Mouse (Mus musculus) retina, embryonic 14.5 days (tissue): ENCODE data around the gene Dhx16.

Experiments
- DNase-seq: peaks from one replicate; pipeline ENCODE4 v3.0.0-alpha.2; 2015; ENCODE audit warnings: low spot score

Dhx16 gene

DNA sequence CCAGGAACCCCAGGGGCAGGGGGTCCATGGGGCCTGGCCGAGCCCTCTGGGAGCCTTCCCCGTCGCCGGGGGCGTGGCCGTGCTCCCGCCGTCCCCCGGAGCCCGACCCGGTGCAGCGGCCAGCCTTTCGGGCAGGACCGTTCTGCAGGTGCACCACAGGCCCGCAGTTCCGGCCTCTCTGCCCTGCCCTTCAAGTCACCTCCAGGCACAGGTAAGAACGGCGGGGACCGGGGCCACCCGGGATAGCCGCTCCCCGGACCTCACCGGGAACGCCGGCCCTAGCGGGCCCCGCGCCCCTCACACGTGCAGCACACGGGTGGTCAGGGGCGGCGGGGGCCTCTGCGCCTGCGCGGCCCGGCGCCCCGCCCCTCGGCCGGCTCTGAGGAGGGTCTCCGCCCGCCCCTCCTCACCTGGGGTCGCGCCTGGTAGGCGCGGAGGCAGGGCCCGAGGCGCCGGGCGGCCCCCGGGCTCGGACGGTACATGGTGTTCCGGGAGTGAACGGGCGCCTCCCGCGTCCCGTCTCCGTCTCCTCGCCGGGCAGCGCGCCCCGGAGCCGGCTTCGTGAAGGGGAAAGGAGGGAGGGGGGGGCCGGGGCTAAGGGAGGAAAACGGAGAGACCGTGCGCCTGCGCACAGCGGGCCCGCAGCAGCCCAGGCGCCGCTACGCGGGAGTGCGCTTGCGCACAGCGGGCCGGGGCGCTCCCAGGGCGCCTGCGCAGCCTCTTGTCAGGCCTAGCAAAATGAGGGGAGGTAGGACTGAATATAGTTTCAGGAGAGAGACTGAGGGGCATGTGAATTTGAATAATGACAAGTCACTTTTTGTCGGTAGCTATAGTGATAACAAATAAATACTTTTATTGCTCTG is 17.4 kb downstream of the Dhx16 start, which contains the start of gene 2310061I04Rik:
2310061I04Rik (minus strand) TSS at position 651 of the 863 bp plus-strand sequence.
- peak; percentile 96 for DNase-seq

DNA sequence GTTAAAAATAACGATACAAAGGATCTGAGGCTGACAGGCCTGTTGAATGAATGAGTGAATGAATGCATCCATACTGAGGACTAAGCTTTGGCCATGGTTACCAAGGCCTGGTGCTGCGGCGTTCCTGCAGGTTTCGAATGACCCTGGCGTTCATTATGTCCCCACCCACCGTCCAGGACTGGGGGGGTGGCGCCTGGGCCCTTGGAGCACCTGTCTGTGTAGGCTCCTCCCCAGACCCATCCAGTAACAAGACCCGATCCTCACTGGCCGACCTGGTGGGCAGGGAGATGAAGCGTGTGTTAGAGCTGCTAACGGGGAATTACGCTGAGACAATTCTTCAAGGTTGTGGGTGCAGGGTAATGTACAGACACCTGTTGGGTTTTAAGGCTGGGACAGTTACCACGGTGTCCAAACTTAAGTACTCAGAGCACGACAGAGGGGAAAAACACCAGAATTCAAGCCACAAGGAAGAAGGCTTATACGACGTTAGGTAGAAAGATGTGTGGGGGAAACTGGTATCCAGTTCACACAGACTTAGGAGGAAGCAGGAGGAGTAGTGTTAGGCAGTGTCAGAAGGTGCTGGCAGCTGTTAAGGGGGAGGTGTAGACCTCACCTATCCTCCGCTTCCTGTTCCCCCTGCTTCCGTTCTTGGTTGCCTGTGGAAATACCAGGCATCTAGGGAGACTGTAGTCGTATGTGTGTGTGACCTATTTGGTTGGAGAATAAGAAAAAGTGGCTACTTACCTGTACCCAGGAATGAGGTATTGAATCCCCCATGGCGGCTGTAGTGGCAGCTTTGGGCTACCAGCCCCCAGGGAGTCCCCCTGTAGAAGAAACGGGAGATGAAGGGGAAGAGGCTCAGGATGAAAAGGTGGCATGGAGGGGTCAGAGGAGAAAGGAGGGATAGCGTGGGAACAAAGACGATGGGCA is 18.3 kb downstream of the Dhx16 start:
- DNase-seq, result no peak

DNA sequence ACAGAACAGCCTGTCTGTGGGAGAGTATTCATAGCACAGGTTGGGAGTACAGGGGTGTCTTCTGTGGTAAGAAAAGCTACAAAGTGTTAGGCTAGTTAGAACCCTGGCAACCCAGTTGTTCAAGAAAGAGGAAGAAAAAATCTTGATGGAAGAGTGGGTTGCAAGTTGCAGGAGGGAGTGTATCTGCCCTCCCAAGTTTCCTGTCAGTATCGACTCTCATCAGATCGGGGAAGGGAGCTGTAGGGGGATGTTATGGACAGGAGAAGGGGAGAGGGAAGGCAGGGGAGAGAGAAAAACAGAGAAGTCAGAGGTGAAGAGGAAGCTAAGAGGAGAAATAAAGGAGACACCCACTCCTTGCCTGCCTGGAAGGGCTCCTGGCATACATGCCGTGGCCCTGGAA is 21.0 kb downstream of the Dhx16 start:
- DNase-seq, result no peak

DNA sequence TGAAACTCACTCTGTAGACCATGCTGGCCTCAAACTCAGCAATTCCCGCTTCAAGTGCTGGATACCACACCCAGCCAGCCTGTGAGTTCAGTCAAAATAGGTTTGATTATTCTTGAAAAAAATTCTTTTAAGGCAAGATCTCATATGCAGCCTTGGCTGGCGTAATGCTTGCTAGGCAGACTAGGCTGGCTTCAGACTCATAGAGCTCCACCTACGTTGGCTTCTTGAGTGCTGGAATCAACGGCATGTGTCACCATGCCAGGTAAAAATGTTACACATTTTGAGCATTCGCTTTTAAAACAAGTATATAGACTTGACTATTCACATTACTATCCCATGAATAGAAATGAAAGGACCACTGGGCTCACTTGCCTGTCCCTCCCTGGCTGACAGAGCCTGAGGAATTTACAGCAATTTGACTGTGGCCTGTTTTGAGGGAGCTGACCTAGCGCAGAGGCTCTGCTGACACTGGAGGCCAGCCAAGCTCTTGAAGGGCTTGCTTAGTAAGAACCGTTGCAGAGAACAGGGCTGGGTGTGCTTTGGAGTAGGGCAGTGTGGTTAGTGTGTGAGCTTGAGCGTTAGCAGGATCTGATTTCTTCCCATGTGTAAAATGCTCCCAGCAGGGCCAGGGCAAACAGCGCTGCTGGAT is 23.8 kb downstream of the Dhx16 start:
- no peak for DNase-seq

DNA sequence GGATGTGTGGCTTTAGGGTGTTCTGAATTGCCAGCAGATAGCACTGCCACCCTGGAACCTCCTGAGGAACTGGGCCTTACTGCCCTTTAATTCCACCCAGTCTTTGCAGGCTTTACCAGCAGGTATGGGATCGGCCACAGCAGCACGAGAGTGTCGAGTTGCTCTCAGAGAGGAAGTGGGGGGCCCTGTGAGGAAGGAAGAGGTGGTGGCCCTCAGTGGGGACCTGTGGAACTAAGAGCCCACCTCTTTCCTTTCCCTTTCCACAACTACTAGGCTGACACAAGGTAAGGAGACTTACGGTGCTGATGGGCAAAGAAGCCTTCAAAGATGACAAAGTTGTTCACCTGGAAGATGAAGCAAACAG is 24.4 kb downstream of the Dhx16 start:
- no peak for DNase-seq

DNA sequence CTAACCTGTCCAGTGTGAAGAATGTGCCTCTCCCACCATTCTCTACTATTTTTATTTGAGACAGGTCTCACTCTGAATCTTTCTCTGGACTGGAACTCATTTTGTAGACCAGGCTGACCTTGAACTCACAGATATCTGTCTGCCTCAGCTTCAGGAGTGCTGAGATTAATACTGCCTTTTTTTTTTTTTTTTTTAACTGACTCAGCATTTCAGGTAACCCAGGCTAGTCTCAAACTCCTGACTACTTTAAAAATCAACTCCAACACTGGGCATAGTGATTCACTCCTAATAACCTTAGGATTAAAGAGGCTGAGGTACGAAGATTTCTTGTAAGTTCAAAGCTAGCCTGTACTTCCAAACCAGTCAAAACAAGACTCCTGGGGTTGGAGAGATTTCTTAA is 26.0 kb downstream of the Dhx16 start:
- no peak for DNase-seq

DNA sequence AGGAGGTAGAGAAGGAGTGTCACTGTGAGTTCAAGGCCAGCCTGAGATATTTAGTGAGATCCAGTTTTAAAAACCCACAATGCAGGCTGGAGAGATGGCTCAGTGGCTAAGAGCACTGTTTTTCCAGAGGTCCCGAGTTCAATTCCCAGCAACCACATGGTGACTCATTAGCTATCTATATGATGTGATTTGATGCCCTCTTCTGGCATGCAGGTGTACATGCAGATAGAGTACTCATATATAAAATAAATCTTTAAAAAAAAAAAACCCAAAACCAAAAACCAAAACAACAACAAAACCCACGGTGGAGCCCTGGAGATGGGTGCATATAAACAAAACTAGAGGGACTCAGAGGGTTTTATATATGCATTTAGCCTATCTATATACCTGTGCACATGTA is 28.0 kb downstream of the Dhx16 start:
- no peak for DNase-seq

DNA sequence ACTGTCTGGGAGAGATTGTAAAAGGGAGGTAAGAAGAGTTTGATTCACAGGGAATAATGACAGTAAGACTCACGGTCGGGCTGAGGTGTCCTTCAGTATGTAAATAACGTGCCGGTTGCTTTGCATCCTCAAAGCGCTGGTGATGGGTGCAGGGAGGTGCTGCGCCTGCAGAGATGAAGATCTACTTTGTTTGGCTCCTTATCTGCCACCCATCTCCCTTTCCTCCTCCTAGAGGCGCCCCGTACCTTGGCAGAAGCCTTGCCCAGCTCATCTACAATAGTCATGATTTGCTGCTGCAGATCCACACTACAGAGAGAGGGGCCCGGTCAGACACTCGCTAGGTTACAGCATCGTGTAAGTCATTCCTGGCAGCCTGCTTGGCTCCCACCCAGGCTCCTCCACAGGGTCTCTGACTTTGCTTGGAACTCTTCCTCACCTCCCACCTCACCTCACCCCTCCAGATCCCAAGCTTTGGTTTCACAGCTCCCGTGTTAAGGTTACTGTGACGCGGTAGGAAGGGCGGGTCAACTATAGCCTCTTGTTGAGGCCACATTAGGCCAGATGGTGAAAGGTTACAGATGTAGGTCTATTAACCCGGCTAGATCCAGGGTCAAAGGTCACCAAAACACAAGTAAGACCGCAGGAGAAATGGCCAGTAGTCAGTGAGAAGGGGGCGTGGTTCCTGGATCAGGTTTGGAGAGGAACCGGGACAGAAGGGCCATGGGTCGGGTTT is 29.7 kb downstream of the Dhx16 start:
- no peak for DNase-seq

DNA sequence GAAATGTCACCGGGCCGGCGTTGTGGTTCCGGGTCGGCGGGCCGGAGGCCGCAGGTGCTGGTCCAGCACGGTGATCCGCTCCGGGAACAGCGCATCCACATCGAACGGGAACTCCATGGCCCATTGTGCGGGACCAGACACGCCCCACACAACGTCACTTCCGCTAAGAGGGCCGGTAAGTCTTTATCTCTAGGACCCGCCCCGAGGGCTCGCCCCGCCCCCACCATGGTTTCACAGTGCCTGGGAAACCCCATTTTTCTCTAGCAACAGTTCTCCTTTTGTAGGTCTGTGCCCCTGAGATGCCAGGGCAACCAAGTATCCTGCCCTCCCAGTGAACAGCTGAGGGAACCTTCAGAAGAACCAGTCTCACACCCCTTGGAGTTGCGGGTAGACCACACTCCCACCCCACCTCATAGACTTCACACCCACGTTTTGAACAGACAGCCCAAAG is 30.3 kb downstream of the Dhx16 start, which contains the start of gene Atat1:
Atat1 (minus strand) TSS at position 157 of the 451 bp plus-strand sequence.
- DNase-seq, result peak; percentile 96

DNA sequence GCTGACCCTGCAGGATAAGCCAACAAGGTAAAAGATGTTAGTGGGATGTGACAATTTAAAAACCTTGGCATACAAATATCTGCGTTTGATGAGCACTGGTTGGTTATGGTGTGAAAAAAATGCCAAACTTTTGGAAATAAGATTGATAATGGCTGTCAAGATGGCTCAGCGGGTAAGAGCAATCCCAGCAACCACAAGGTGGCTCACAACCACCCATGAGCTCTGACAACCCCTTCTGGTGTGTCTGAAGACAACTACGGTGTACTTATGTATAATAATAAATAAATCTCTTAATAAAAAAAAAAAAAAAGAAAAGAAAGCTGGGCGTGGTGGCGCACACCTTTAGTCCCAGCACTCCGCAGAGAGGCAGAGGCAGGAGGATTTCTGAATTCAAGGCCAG is 35.4 kb downstream of the Dhx16 start:
- no peak for DNase-seq

DNA sequence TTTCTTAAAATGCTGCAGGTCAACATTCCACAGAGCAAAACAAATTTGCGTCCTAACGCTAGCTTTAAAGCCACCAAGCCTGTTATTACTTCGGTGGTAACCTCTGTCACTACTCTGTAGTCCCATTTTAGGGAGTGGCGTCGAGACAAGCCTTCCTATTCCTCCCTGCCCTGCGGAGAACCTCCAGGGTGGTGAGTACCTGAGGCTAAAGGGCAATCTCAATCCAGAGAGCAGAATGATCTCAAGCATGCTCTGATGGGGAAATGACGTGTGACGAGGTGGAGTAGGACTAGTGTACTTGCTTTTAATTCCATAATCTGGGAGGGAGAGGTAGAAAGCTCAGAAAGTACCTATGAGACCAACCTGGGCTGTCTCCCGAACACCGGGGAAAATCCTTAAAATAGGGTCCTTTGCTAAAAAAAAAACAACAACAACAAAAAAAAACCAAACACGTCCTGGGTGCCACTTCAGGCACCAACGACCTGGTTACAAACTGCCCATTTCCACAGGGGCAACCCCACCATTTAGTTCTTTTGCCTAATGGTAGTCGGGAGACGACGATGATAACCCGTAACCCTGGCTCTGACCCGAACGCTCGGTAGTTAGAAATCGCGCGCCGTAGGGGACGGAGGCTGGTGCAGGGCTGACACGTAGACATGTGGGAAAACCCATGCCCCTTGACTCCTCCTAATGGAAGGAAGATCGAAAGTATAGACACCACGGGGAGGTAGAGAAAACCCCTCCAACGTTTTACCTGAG is 36.1 kb downstream of the Dhx16 start:
- no peak for DNase-seq

DNA sequence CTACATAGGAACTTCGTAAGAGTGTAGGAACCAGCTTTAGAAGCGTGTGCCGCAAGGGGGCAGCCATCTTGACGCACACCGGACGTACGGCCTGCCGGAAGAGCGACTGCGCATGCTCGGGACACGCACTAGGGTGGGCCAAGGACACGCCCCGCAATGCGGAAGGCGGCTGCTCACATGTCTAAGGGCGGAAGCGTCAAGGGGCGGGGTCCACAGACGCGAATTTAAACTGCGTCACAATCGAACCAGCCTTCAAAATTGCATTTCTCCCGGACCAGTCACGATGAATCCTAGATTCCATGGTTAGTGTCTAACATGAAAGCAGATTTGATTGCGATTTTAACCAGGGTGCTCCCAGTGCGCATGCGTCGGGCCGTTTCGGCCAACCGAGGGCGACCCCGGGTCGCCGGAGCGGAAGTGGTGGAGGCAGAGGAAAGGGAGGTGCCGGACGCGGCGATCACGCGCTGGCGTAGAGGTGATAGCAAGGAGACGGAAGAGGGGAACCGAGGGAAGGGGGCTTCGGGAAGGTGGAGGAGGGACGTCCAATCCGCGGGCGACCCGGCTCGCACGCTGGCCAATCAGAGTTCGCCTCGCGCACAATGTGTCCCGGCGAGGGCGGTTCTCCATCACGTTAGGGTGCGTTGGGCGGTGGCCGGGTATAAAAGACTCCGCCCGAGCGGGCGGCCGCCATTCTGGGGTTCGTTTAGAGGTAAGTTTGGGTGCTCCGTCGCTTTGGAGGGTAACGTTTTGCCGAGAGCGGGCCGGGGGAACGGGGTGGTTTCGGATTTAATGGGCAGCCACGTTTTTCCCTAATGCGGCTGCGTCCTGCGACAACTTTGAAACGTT is 36.9 kb downstream of the Dhx16 start, which contains the start of the genes Mrps18b and Ppp1r10:
Mrps18b (minus strand) TSS at position 93 of the 846 bp plus-strand sequence.
Ppp1r10 (plus strand) TSS at position 138 of the 846 bp plus-strand sequence.
- DNase-seq, result peak; percentile 99

DNA sequence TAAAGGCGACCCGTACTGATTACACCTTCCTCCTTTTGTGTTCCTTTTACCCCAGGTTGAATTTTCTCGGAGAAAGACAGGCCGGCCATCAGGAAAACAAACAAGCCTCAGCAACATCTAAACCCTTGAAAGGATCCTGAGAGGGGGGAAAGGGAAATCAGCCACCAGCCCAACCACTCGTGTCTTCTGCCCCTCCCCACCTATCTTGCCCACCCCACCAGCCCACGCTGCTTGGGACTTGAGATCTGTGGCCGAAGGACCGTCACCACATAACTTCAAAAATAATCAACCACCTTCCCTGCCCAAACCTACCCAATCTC is 37.5 kb downstream of the Dhx16 start:
- no peak for DNase-seq

DNA sequence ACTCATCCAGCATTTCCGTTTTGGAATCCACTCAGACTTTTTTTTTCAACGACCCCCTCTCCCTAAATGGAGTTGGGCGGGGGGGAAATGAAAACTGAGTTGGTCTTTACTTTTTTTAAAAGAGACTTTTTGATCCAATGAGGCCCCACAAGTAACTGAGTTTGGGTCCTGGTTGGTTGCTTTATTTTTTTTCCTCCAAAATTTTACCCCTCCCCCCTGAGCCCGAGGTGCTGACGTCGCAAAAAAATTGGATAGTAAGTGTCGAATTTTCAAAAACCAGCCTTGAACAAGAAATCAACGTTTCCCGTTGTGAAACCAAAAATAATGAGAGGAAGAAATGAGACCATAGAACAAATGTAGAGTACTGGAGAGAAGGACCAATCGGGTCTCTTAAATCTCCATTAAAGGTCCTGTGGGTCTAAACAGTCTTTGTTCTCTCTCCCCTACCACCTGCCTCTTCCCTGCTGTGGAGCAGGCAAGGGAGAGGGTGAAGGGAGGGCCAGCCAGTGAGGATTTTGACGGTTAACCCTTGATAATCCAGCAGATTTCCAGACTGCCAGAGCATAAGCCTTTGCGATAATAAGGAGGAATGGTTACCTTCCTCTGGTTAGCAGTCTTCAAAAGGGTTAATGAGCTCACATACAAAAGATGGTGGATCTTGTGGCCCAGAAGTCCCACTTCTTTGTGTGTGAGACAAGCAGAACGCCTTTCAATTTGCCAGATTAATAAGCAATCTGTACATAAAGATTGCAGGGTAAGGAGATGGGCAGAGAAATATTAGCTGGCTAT is 38.0 kb downstream of the Dhx16 start:
- DNase-seq, result peak; percentile 86

DNA sequence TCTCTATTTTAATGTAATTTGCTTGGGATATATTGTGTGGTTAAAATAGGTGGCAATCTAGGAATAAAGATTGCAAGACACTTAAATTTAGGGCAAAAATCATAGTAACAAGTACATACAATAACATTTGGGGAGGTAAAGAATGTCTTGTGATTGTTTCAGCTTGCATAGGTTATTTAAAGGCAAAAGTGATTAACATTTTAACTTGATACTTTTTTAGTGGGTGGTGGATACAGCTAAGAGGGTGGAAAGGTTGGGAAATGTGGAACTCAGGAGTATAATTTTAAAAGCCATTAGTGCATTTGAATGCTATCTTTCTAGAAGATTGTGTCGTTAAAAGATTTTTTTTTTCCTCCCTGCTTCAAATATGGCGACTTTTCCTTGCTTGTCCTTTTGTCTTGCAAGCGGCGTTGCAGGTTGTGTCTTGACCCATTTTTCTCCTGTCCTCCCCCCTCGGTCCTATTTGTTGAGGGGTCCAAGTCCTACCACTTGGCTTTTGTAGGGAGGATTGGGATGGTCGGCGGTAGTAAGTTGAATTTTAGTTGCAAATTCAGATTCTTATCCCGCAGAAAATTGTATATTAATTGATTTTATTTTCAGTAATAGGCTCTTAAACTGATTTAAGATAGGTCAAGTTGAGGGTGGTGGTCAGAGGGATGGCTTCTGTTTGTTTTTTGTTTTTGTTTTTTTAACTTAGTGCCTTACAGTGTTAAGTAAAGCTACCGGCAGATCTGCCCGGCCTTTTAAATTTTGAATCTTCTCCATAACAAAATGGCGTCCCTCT is 38.8 kb downstream of the Dhx16 start:
- peak; percentile 79 for DNase-seq

DNA sequence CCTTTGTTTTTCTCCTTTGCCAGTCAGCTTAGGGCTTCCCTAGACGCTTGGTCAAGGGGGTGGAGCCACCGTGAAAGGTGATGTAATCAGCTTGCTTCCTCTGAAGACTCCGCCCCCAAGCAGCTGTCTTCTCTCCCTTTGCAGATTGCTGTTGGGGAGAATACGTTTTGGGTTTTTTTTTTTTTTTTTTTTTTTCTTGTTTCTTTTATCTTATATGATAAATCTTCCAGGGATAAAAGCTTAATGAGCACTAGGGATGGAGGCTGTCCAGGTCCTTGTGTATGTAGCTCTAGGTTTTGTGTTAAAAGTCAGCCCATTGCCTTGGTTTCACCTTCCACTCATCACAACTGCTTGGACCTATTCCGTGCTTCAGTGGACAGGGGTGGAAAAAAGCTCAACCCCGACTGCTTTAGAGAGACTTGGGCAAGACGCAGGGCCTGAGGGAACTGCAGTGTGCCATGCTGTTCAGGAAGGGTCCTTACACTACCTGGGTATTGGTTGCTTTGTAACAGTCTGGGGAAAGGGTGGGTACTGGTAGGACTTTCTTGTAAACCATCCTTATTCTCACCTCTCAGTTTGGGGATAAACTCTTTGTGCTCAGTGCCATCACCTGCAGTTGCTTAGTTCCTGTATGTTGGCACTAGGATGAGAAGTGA is 39.6 kb downstream of the Dhx16 start:
- DNase-seq, result peak; percentile 97

DNA sequence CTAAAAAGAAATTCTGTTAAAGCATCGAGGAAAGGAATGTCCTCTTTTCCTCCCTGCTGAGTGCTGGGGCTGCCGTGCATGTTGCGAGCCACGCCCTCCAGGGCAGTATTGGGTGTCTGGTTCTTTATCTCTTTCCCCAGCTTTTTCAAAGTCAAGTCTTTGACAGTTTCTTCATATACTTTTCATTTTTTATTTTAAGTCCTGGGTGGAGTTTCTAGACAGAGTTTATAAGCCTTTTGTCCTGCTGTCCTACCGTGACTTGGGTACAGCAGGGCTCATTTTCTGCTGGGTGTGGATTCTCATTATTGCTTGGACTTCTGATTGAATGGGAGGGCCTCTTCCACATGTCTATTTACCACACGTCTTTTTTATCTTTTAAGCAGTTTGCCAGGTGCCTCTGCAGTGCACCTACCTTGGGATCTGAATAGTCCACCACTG is 40.3 kb downstream of the Dhx16 start:
- DNase-seq, result no peak

DNA sequence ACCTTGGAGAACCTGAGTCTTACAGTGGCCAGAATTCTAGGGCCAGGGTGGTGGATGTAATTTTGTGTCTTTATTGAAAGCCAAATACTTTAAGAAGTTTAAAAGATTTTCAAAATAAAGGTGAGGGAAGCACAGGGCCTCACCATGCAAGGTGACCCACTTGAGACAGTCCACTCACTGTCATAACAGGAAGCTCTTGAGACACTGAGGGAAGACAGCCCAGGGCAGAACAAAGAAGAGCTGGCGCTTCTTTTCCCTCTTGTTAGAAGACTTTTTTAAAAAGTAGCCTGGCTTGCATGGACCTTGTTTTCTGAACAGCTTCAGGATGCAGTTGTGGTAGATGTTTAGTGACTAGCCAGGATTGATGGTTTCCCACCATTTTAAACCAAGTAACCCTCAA is 40.8 kb downstream of the Dhx16 start:
- no peak for DNase-seq
